Mouse (Mus musculus) stomach, embryonic 14.5 days (tissue): ENCODE measurements around the gene Rps6ka6. TPM values are rescaled to one million over a fixed set of nuclear protein-coding genes. Genes with fewer than 3 reads are reported as not detected.

Source experiments
- ATAC-seq: fragments of 200-750 bp; cut with Nextera tagmentation; 2 replicates; pipeline ENCODE4 v1.8.0; 2017; ENCODE audit warnings: low read depth, moderate TSS enrichment; ENCODE audit not compliant: insufficient number of reproducible peaks, insufficient read depth, low FRiP score
- H3K27ac ChIP-seq: fragments of 300-500 bp; sonication (generic); 2 replicates; pipeline ENCODE4 v1.5.1; 2014; ENCODE audit warnings: mild to moderate bottlenecking, low read length, moderate library complexity, mixed read lengths
- H3K27me3 ChIP-seq: fragments of 300-500 bp; sonication (generic); 2 replicates; pipeline ENCODE4 v1.6.1; 2014; ENCODE audit warnings: low read length, control low read depth, mixed read lengths; ENCODE audit not compliant: control insufficient read depth, insufficient read depth
- H3K36me3 ChIP-seq: fragments of 300-500 bp; sonication (generic); 2 replicates; pipeline ENCODE4 v1.6.1; 2014; ENCODE audit warnings: mild to moderate bottlenecking, control low read depth, low read length, moderate library complexity, mixed read lengths; ENCODE audit not compliant: control insufficient read depth, insufficient read depth
- H3K4me1 ChIP-seq: fragments of 300-500 bp; sonication (generic); 2 replicates; pipeline ENCODE4 v1.6.1; 2014; ENCODE audit warnings: low read length, control low read depth, mixed read lengths; ENCODE audit not compliant: control insufficient read depth, insufficient read depth
- H3K4me2 ChIP-seq: fragments of 300-500 bp; sonication (generic); replicated peaks from 2 replicates; pipeline ENCODE4 v1.6.1; 2014; ENCODE audit warnings: low read depth, low read length, control low read depth
- H3K4me3 ChIP-seq: fragments of 300-500 bp; sonication (generic); 2 replicates; pipeline ENCODE4 v1.5.1; 2014; ENCODE audit warnings: low read depth, low read length, control low read depth
- H3K9ac ChIP-seq: fragments of 300-500 bp; sonication (generic); replicated peaks from 2 replicates; pipeline ENCODE4 v1.6.1; 2014; ENCODE audit warnings: low read depth, mild to moderate bottlenecking, control low read depth, low read length, moderate library complexity, mixed read lengths
- H3K9me3 ChIP-seq: fragments of 300-500 bp; sonication (generic); 2 replicates; pipeline ENCODE4 v1.6.1; 2016; ENCODE audit warnings: low read depth, low read length, control low read depth; ENCODE audit not compliant: control insufficient read depth
- WGBS: fragments of 180-500 bp; shearing (Covaris S2); extraction: QIAGEN DNeasy Blood & Tissue Kit; methylation state at CpG from one replicate; pipeline ENCODE4 v1.1.7; 2014; 5-methylcytosine and 5-hydroxymethylcytosine counted together
- polyA plus RNA-seq: library from polyadenylated mRNA; unstranded; fragments of >200 nt; fragmentation: Nextera tagmentation; extraction: Ambion mirVana; gene quantifications from 2 replicates; pipeline ENCODE4 v1.2.1, GENCODE M21; 2014

Gene Rps6ka6
- polyA plus RNA-seq, 1 experiment from 2014 or later = 26.0 TPM

GRCm38 (mm10) chrX:111436571-111436970 lies 101.2 kb downstream of the Rps6ka6 start:
- Histone ChIP-seq H3K4me2 (no peak overlapping the region), H3K36me3 (no peaks in the 10 kb centered on the region), H3K4me1 (no peaks in the 10 kb centered on the region), H3K4me3 (no peak overlapping the region), H3K9ac (no peak overlapping the region), H3K27me3 (no peaks in the 10 kb centered on the region), H3K27ac (no peak overlapping the region), H3K9me3 (no peaks in the 10 kb centered on the region)
- no peak for ATAC-seq

DNA sequence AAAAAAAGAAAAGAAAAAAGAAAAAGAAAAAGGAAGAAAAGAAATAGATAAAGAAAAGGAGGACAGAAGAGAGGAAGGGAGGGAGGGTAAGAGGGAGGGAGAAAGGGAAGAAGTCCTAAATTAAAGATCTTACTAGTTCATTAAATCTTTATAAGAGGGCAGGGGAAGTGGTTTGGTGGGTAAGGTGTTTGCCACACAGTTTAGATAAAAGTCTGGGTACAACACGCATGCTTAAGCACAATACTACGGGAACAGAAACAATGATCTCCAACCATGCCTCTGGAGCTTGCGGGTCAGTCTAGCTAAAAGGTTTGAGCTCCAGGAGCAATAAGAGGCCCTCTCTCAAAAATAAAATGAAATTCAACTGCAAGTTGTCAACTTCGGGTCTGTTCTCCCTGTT lies 123.0 kb downstream of the Rps6ka6 start:
- H3K4me2 ChIP-seq = no peak overlapping the region
- H3K4me1 ChIP-seq = no peaks in the 10 kb centered on the region
- WGBS = 91% methylated on average over 4 of the region's 4 CpGs
- no peak overlapping the region for H3K9ac ChIP-seq
- no peaks in the 10 kb centered on the region for H3K27me3 ChIP-seq
- H3K9me3 ChIP-seq = no peaks in the 10 kb centered on the region
- H3K27ac ChIP-seq = no peak overlapping the region
- no peaks in the 10 kb centered on the region for H3K36me3 ChIP-seq
- ATAC-seq = no peak
- H3K4me3 ChIP-seq = no peak overlapping the region

- no peak for ATAC-seq
These were observed 132.9 kb downstream of the Rps6ka6 start for GRCm38 (mm10) chrX:111404816-111405215.

DNA sequence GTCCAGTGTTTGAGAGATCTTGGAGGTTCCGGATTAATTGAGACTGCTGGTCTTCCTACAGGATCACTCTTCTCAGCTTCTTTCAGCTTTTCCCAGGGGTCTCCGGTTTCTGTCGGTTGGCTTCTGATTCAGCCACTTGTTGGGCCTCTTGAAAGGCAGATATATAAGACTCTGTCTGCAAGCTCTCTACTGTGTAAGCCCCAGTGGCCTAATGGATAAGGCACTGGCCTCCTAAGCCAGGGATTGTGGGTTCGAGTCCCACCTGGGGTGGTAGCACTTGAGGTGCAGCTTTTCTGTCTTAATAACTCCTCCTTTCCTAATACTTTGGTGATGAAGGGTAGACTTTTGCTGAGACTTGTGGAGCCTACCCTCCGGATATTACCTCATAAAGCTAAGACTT lies 160.7 kb downstream of the Rps6ka6 start:
- WGBS = 75% methylated on average over 5 of the region's 5 CpGs
- Histone ChIP-seq H3K4me2 (no peak overlapping the region), H3K36me3 (no peaks in the 10 kb centered on the region), H3K27me3 (no peaks in the 10 kb centered on the region), H3K9ac (no peak overlapping the region), H3K9me3 (no peaks in the 10 kb centered on the region), H3K4me3 (no peak overlapping the region), H3K4me1 (no peaks in the 10 kb centered on the region), H3K27ac (no peak overlapping the region)
- no peak for ATAC-seq

More at GRCm38 (mm10) chrX:111404816-111405215, 132.9 kb downstream of the Rps6ka6 start:
- no peaks in the 10 kb centered on the region for H3K27me3 ChIP-seq
- H3K4me2 ChIP-seq = no peak overlapping the region
- 84% methylated on average over 2 of the region's 2 CpGs for WGBS
- no peak overlapping the region for H3K4me3 ChIP-seq
- H3K27ac ChIP-seq = no peak overlapping the region
- no peaks in the 10 kb centered on the region for H3K9me3 ChIP-seq
- no peaks in the 10 kb centered on the region for H3K4me1 ChIP-seq
- no peaks in the 10 kb centered on the region for H3K36me3 ChIP-seq
- H3K9ac ChIP-seq = no peak overlapping the region

GRCm38 (mm10) chrX:111374177-111374576 lies 163.6 kb downstream of the Rps6ka6 start:
- Histone ChIP-seq H3K9ac (no peak overlapping the region), H3K4me2 (no peak overlapping the region), H3K36me3 (no peaks in the 10 kb centered on the region), H3K4me3 (no peak overlapping the region), H3K27me3 (no peaks in the 10 kb centered on the region), H3K4me1 (no peaks in the 10 kb centered on the region), H3K9me3 (no peaks in the 10 kb centered on the region), H3K27ac (no peak overlapping the region)
- 65% methylated on average over 1 of the region's 1 CpGs for WGBS
- no peak for ATAC-seq

Other genes with a start within 250 kb of the Rps6ka6 start
- gene Hdx, start 159.1 kb upstream of the Rps6ka6 start, polyA plus RNA-seq = 1.2 and 1.3 TPM in 2 replicates